Mouse (Mus musculus): ENCODE measurements around the gene Arg2.
A peak's percentile ranks its signal among the peaks of the same experiment; 100 is the strongest.
"Not testable (repeated sequence)": the region's sequence is repeated elsewhere in the genome, so short reads cannot be mapped to it uniquely, and the experiment has no call there.

Gene Arg2

GRCm38 (mm10) chr12:79170421-79170820 lies 39.8 kb downstream of the Arg2 start:
- DNase-seq (ENCODE audit: low read depth in 2 of 2, low spot score in 2 of 2) = no peak

GRCm38 (mm10) chr12:79171269-79171995 lies 40.9 kb downstream of the Arg2 start:
- peak in 1 of 2 experiments; percentile 1 for DNase-seq (ENCODE audit: low read depth in 2 of 2, low spot score in 2 of 2)

- DNase-seq (ENCODE audit: low read depth in 2 of 2, low spot score in 2 of 2) = peak; percentile 88 to 90
Measured at GRCm38 (mm10) chr12:79172019-79172941, 41.7 kb downstream of the Arg2 start, which contains the start of gene Vti1b. Vti1b (minus strand) TSS chr12:79172667.

GRCm38 (mm10) chr12:79173721-79174120 lies 43.1 kb downstream of the Arg2 start:
- no peak for DNase-seq (ENCODE audit: low read depth in 2 of 2, low spot score in 2 of 2)

- DNase-seq (ENCODE audit: low read depth in 2 of 2, low spot score in 2 of 2) = no peak
Measured at GRCm38 (mm10) chr12:79175998-79176397, 45.4 kb downstream of the Arg2 start.

GRCm38 (mm10) chr12:79185160-79185559 lies 54.6 kb downstream of the Arg2 start:
- DNase-seq (ENCODE audit: low read depth in 2 of 2, low spot score in 2 of 2) = not testable (repeated sequence)

GRCm38 (mm10) chr12:79190931-79191673 lies 60.5 kb downstream of the Arg2 start:
- DNase-seq (ENCODE audit: low read depth in 2 of 2, low spot score in 2 of 2) = peak; percentile 14 to 36

- DNase-seq (ENCODE audit: low read depth in 2 of 2, low spot score in 2 of 2) = peak; percentile 72 to 83
Measured at GRCm38 (mm10) chr12:79191701-79192100, 61.1 kb downstream of the Arg2 start.

- DNase-seq (ENCODE audit: low read depth in 2 of 2, low spot score in 2 of 2) = no peak
Measured at GRCm38 (mm10) chr12:79192193-79192592, 61.6 kb downstream of the Arg2 start, which contains the start of gene Rdh11. Rdh11 (minus strand) TSS chr12:79192293.

GRCm38 (mm10) chr12:79193441-79193840 lies 62.9 kb downstream of the Arg2 start:
- DNase-seq (ENCODE audit: low read depth in 2 of 2, low spot score in 2 of 2) = peak; percentile 34 to 51

- DNase-seq (ENCODE audit: low read depth in 2 of 2, low spot score in 2 of 2) = no peak
Measured at GRCm38 (mm10) chr12:79197105-79197504, 66.5 kb downstream of the Arg2 start.

GRCm38 (mm10) chr12:79201882-79202281 lies 71.3 kb downstream of the Arg2 start:
- no peak for DNase-seq (ENCODE audit: low read depth in 2 of 2, low spot score in 2 of 2)
